Mouse (Mus musculus): ENCODE data around the gene Cbx1.

DNA sequence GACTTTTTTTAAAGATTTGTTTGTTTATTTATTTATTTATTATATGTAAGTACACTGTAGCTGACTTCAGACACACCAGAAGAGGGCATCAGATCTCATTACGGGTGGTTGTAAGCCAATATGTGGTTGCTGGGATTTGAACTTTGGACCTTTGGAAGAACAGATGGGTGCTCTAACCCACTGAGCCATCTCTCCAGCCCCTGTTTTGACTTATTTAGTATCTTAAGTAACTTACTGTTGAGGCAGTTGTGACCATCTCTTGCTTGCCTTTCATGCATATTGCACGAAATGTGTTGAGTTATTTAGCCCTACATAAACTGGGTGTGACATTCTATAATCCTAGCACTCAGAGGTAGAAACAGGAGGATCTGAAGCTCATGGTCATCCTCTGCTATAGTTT is 10.6 kb downstream of the Cbx1 start:
- TF ChIP-seq CTCF (IDR thresholded peaks at IDR 0.05; ENCODE audit: low read depth, low read length) = no peak
- TF ChIP-seq POLR2A (IDR thresholded peaks at IDR 0.05; ENCODE audit: extremely low read depth, insufficient read depth, low read length) = no peak
